Mouse (Mus musculus) embryo, embryonic 9.5 days (tissue): Measurements from ENCODE around the gene Apba3.

Source experiments
- DNase-seq: peaks from one replicate; pipeline ENCODE4 v3.0.0-alpha.2; 2017; ENCODE audit errors: extremely low spot score

Gene Apba3

DNA sequence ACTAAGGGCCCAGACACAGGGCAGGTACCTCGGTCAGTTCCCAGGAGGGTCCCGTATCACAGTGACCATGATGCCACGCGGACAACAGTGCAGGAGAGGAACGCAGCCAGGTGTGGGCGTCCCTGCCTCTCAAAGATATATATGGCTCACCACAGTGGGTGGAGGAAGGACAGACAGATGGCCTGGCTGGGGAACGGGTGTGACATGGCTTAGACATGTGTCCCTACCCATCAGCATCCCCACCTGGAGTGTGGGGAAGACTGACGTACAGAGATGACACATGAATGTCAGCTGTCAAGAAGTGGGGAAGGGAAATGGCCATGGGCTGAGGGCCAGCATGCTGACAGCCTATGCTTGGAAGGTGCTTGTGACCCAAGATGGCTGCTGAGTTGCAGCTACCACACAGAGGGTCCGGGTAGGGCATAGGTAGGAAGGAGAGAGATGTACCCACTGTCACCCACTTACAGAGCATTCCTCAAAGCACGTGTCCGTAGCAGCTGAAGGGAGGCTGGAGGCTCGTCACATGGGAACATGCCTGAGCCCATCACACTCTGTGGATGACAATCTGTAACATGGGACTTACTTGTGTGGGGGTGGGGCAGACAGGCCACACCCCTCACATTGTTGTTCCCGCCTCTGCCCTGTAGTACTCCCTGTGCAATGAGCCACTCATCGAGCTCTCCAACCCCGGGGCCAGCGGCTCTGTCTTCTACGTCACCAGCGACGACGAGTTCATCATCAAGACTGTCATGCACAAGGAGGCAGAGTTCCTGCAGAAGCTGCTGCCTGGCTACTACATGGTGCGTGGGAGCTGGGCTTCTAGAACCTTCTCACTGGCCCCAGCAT lies 40.3 kb downstream of the Apba3 start:
- no peak for DNase-seq

GRCm38 (mm10) chr10:81309571-81309970 lies 42.8 kb downstream of the Apba3 start:
- no peak for DNase-seq

DNA sequence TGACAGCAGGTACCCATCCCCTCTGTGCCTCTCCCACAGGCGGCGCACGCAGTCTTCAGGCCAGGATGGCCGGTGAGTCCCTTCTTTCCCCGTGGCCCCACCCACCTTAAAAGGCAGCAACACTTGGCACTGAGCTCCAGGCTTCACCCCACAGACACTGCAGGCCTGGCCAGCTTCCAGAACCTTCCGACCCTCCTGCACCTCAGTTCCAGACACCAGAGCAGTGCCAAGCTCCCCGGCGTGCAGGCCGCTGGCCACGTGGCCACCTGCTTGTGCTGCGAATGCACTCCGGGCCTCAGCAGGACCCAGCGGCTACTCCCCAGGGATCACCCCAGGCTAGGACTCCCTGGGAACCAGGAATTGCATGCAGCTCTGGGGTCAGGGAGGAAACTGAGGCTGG lies 46.8 kb downstream of the Apba3 start:
- DNase-seq: no peak

DNA sequence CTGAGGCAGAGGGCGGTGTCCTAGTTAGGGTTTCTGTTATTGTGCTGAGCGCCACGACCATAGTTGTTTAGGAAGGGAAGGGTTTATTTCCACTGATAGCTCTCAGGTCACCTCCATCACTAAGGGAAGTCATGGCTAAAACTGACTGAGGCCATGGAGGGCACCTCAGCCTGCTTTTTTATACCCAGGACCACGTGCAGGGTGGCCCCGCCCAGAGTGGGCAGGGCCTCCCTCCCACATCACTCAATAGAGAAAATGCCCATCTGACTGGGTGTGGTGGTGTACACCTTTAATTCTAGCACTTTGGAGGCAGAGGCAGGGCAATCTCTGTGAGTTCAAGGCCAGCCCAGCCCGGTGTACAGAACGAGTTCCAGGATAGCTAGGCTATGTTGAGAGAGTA lies 47.4 kb downstream of the Apba3 start:
- DNase-seq: no peak

- no peak for DNase-seq
These were observed 48.8 kb downstream of the Apba3 start for GRCm38 (mm10) chr10:81315587-81315986.

DNA sequence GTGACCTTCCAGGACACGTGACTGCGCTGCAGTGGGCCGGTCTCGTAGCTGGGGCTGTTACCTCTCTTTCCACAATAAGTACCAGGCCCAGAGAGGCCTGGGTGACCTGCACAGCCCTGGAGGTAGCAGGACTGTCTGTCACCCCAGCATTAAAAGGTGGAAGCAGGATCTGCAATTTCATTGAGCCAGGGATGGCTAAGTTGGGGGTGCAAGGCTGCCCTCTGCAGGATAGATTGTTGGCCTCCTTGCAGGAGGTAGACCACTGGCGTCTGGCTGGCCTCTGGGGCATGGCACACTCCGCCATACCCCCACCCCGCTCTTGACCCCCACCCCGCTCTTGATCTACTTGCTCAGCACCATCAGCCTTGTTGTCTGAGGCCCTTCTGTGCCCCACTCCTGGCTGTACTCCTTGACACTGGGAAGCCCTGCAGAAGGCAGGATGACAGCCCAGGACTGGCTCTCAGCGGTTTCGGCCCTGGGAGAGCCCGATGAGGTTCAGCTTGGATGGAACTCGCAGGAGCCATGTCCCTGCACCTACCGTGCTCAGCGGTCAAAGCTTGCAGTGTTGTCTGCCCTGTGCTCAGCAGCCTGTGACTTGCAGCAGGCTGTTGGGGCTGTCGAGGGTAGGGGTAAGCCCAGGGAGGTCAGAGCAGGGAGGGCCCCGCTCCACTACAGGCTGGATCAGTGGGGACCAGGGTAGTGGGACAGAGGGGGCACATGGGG lies 49.7 kb downstream of the Apba3 start:
- no peak for DNase-seq

DNA sequence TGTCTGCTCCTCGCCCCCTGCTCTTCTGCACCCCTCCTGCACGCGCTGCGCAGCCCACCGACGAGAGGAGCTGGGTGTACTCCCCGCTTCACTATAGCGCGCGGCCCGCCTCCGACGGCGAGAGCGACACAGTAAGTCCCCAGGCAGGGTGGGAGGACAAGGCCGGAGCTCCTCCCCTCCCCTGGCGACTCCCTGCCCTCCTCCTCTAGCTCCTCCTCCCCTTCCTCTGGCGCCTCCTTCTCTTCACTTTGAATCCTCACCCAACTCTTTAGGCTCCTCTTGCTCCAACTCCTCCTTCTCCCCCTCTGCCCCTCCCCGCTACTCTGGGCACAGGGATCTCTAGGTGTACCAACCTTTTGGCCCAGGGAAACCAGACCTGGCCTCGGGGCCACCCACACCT lies 50.5 kb downstream of the Apba3 start:
- no peak for DNase-seq

DNA sequence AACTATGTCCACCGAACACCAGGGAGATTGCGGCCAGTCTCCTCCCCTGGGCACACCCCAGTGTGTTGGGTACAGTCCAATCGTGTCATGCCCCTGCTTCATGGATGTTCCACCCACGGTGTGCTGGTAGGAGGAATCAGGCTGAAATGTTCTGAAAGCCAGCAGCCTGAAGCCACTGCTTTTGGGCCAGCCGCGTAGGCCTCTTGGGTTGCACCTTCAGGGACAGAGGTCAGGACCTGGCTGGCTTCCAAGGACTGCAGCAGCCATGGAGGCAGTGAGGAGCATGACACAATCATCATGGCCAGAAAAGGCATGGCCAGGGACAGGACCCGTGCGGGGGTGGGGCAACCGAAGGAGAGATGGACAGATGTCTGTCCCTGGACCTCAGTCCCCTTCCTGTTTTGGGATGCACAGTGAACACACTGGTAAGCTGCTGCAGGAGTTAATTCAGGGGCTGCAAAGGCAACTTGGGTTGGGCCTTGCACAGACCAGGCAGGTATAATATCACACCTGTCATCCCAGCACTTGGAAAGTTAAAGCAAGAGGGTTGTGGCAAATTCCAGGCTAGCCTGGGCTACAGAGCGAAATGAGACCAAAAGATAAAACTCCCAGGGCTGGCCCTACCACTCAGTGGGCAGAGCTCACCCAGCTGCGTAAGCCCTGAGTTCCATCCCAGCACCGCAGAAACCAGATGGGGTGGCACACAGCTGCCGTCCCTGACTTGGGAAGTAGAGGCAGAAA lies 52.0 kb downstream of the Apba3 start:
- DNase-seq: no peak

DNA sequence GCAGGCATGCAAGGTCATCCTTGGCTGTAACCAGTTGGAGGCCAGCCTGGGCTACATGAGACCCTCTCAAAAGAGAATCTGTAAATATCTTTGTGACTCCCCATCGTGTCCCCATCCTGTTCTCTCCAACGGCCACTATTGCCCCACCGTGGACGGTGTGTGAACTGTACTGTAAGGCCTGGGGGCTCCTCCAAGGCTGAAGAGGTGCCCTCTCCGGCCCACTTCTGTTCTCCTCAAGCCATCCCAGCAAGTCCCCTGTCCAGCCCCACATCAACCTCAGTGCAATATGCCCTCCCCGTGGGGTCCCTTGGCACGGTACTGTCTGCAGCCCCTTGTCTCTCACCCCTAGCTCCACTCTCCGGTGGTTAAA lies 52.6 kb downstream of the Apba3 start:
- no peak for DNase-seq

GRCm38 (mm10) chr10:81319741-81320549 lies 53.2 kb downstream of the Apba3 start:
- peak; percentile 99 for DNase-seq

GRCm38 (mm10) chr10:81320550-81321347 lies 54.0 kb downstream of the Apba3 start, which contains the start of gene Cactin:
TSS of gene Cactin (plus strand) at chr10:81321103.
- DNase-seq: peak; percentile 99

GRCm38 (mm10) chr10:81321436-81321835 lies 54.7 kb downstream of the Apba3 start:
- no peak for DNase-seq

DNA sequence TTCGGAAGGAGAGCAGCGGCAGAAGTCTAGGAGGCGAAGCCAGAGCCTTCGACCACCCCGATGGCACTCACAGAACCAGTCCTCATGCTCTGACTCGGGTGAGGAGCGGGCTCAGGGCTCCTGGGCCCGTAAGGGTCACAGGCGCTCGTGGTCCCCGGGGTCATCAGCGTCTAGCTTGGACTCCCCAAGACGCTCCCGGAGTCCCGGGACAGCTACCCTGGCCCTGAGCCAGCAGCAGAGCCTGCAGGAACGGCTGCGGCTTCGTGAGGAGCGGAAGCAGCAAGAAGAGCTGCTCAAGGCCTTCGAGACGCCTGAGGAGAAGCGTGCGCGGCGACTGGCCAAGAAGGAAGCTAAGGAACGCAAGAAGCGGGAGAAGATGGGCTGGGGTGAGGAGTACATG lies 55.7 kb downstream of the Apba3 start:
- DNase-seq: no peak
